8 mouse cellular contexts compared by ENCODE assay signal in genomic region chr10:99287206-99287605, GRCm38 (mm10). TPM values are rescaled to one million over a fixed set of nuclear protein-coding genes. Genes with fewer than 3 reads are reported as not detected.
DNase-seq lines count a peak whose midpoint lies in the region; ATAC-seq and TF ChIP-seq lines count a peak whose summit lies in the region.
"Had no signal": no experiment of that assay in that cellular context is flagged by ENCODE, and none has a peak within 500 bp of the region (broad histone marks: within the 10 kb centered on the region; RNA-seq: fewer than 3 reads in every experiment).

No protein-coding gene starts in this region.

- no peak overlapping the region for H3K4me3 ChIP-seq in lung, embryonic 14.5 days (ENCODE audit: low read depth, low read length)
- no peak overlapping the region for H3K4me3 ChIP-seq in forebrain, embryonic 12.5 days (replicated peaks)
- H3K4me3 ChIP-seq in limb, embryonic 12.5 days (replicated peaks), result no peak overlapping the region
- H3K4me3 ChIP-seq: layer of hippocampus, adult 2 months had no signal

- H3K9ac ChIP-seq in lung, embryonic 14.5 days, result no peak overlapping the region
- H3K9ac ChIP-seq in forebrain, embryonic 12.5 days, result no peak overlapping the region
- no peak overlapping the region for H3K9ac ChIP-seq in limb, embryonic 12.5 days (replicated peaks)

- no peak for DNase-seq in lung, embryonic 14.5 days
- DNase-seq in lung, postnatal 25 days (ENCODE audit: low spot score), result no peak
- peak; percentile 18 for DNase-seq in splenic B cell, adult 2 months (ENCODE audit: low read depth, low spot score)
- no peak for DNase-seq in gastrocnemius, postnatal 4 days (ENCODE audit: low spot score in 2 of 2)
- no peak for DNase-seq in adrenal gland, adult 2 months

- TF ChIP-seq CTCF in lung, embryonic 14.5 days (IDR thresholded peaks at IDR 0.05; ENCODE audit: low read depth), result no peak

- 36% methylated on average over 6 of the region's 6 CpGs for WGBS in lung, embryonic 14.5 days
- 50% methylated on average over 6 of the region's 6 CpGs for WGBS in forebrain, embryonic 12.5 days
- WGBS in limb, embryonic 12.5 days, result 30% methylated on average over 6 of the region's 6 CpGs

- H3K27me3 ChIP-seq in lung, embryonic 14.5 days (ENCODE audit: insufficient read depth, low read length), result no peaks in the 10 kb centered on the region
- no peaks in the 10 kb centered on the region; the same call in 1 of the 2 replicates for H3K27me3 ChIP-seq in forebrain, embryonic 12.5 days
- H3K27me3 ChIP-seq in limb, embryonic 12.5 days, result peaks cover 6% of the 10 kb centered on the region; the same call in 1 of the 2 replicates
- no peaks in the 10 kb centered on the region for H3K27me3 ChIP-seq in splenic B cell, adult 2 months (ENCODE audit: control insufficient read depth, insufficient read depth, low read length, poor library complexity, severe bottlenecking)

- H3K9me3 ChIP-seq in lung, embryonic 14.5 days (ENCODE audit: low read depth, low read length), result no peaks in the 10 kb centered on the region
- no peaks in the 10 kb centered on the region for H3K9me3 ChIP-seq in forebrain, embryonic 12.5 days
- no peaks in the 10 kb centered on the region for H3K9me3 ChIP-seq in limb, embryonic 12.5 days

- peak overlapping the region; percentile 45 for H3K4me2 ChIP-seq in lung, embryonic 14.5 days
- peak overlapping the region; percentile 24; the same call in 1 of the 2 replicates for H3K4me2 ChIP-seq in forebrain, embryonic 12.5 days
- H3K4me2 ChIP-seq in limb, embryonic 12.5 days, result peak overlapping the region; percentile 49

- no peak for ATAC-seq in lung, embryonic 14.5 days (ENCODE audit: insufficient read depth)
- ATAC-seq in forebrain, embryonic 12.5 days (ENCODE audit: low FRiP score), result no peak
- no peak for ATAC-seq in limb, embryonic 12.5 days (ENCODE audit: insufficient number of reproducible peaks, insufficient read depth, low FRiP score, low TSS enrichment, low read depth)

- no peaks in the 10 kb centered on the region for H3K36me3 ChIP-seq in lung, embryonic 14.5 days (ENCODE audit: insufficient read depth)
- no peaks in the 10 kb centered on the region for H3K36me3 ChIP-seq in forebrain, embryonic 12.5 days (replicated peaks)
- no peaks in the 10 kb centered on the region for H3K36me3 ChIP-seq in limb, embryonic 12.5 days
- H3K36me3 ChIP-seq in splenic B cell, adult 2 months (ENCODE audit: control insufficient read depth, insufficient read depth, low read length, poor library complexity, severe bottlenecking), result no peaks in the 10 kb centered on the region

- H3K27ac ChIP-seq in lung, embryonic 14.5 days (ENCODE audit: low read depth), result no peak overlapping the region
- H3K27ac ChIP-seq in forebrain, embryonic 12.5 days, result no peak overlapping the region
- H3K27ac ChIP-seq in limb, embryonic 12.5 days, result no peak overlapping the region
- H3K27ac ChIP-seq: layer of hippocampus, adult 2 months had no signal

- H3K4me1 ChIP-seq in lung, embryonic 14.5 days (ENCODE audit: insufficient read depth), result peaks cover 13% of the 10 kb centered on the region
- peaks cover 13% of the 10 kb centered on the region for H3K4me1 ChIP-seq in forebrain, embryonic 12.5 days
- peaks cover 24% of the 10 kb centered on the region for H3K4me1 ChIP-seq in limb, embryonic 12.5 days (replicated peaks)

RNA-seq across cellular contexts. Expression of gene Dusp6, which starts 24.2 kb away (rescaled TPM):
- 73.4 and 76.8 TPM in 2 replicates for polyA plus RNA-seq in lung, embryonic 14.5 days (2014; fragmentation: Nextera tagmentation; extraction: Ambion mirVana)
- polyA plus RNA-seq in forebrain, embryonic 12.5 days (2016; fragmentation: Nextera tagmentation; extraction: Ambion mirVana), result 37.1 and 40.0 TPM in 2 replicates
- 117 and 122 TPM in 2 replicates for polyA plus RNA-seq in limb, embryonic 12.5 days (2016; fragmentation: Nextera tagmentation; extraction: Ambion mirVana)
- total RNA-seq in gastrocnemius, postnatal 4 days (2021), result 10 to 100 TPM; 58.5 to 63.1 TPM
- total RNA-seq in adrenal gland, adult 2 months (2021), result 100 to 1,000 TPM in 1 of 2 experiments, 10 to 100 TPM in 1; 70.4 to 146 TPM
- 105 TPM in 2 replicates for polyA plus RNA-seq in adrenal gland, adult 2 months (2012; rRNA removed)
